Mouse (Mus musculus) MEL (cell line): Measurements from ENCODE around the gene Oxsm. TPM values are rescaled to one million over a fixed set of nuclear protein-coding genes. Genes with fewer than 3 reads are reported as not detected.

Source experiments
- DNase-seq: peaks from one replicate; pipeline ENCODE4 v3.0.0; 2011; ENCODE audit warnings: low read depth, low spot score
- H3K27ac ChIP-seq: 2 replicates; pipeline ENCODE4 v1.5.1; 2012; ENCODE audit warnings: low read depth, mild to moderate bottlenecking, control low read depth, low read length, moderate library complexity; ENCODE audit not compliant: control insufficient read depth
- H3K27me3 ChIP-seq, 2 experiments: fragments of 150-350 bp in 1 of 2; sonication (generic) in 1 of 2; 2 replicates each; pipeline ENCODE4 v1.6.1; 2012; ENCODE audit warnings: low read length in 2 of 2, mild to moderate bottlenecking in 2 of 2, improper control_type of control experiment in 1 of 2, moderate library complexity in 1 of 2; ENCODE audit not compliant: insufficient read depth in 2 of 2, control insufficient read depth in 1 of 2
- H3K36me3 ChIP-seq, 2 experiments: 2 replicates each; pipeline ENCODE4 v1.6.1; 2012 to 2014; ENCODE audit warnings: low read length in 2 of 2, improper control_type of control experiment in 1 of 2, inconsistent platforms in 1 of 2, mild to moderate bottlenecking in 1 of 2; ENCODE audit not compliant: insufficient read depth in 2 of 2, control insufficient read depth in 1 of 2
- H3K4me1 ChIP-seq, 2 experiments: fragments of 150-350 bp in 1 of 2; sonication (generic) in 1 of 2; 2 replicates each; pipeline ENCODE4 v1.6.1; 2012; ENCODE audit warnings: low read length in 2 of 2, improper control_type of control experiment in 1 of 2, mild to moderate bottlenecking in 1 of 2; ENCODE audit not compliant: insufficient read depth in 2 of 2, control insufficient read depth in 1 of 2
- H3K4me3 ChIP-seq, 2 experiments: fragments of 150-350 bp in 1 of 2; sonication (generic) in 1 of 2; 2 replicates each; pipeline ENCODE4 v1.5.1; 2012; ENCODE audit warnings: low read depth in 2 of 2, low read length in 2 of 2, mild to moderate bottlenecking in 2 of 2, moderate library complexity in 2 of 2, control low read depth in 1 of 2, improper control_type of control experiment in 1 of 2; ENCODE audit not compliant: control insufficient read depth in 1 of 2, insufficient read depth in 1 of 2
- H3K79me2 ChIP-seq: 2 replicates; pipeline ENCODE4 v1.6.1; 2012; ENCODE audit warnings: mild to moderate bottlenecking, low read length, moderate library complexity; ENCODE audit not compliant: control insufficient read depth, poor library complexity, insufficient read depth
- H3K9ac ChIP-seq: 2 replicates; pipeline ENCODE4 v1.6.1; 2012; ENCODE audit warnings: low read depth, mild to moderate bottlenecking, control low read depth, low read length, moderate library complexity; ENCODE audit not compliant: control insufficient read depth, poor library complexity, severe bottlenecking
- H3K9me3 ChIP-seq: fragments of 150-350 bp; sonication (generic); replicated peaks from 2 replicates; pipeline ENCODE4 v1.6.1; 2012; ENCODE audit warnings: mild to moderate bottlenecking, low read length, improper control_type of control experiment, moderate library complexity; ENCODE audit not compliant: insufficient read depth
- E2F4 ChIP-seq: IDR thresholded peaks from 2 replicates; pipeline ENCODE4 v1.6.1; 2011; ENCODE audit warnings: low read depth, low read length, improper control_type of control experiment, borderline replicate concordance
- EP300 ChIP-seq, 2 experiments: IDR thresholded peaks; 2 replicates each; pipeline ENCODE4 v1.6.1; 2011; ENCODE audit warnings: improper control_type of control experiment in 2 of 2, low read length in 2 of 2, low read depth in 1 of 2, mild to moderate bottlenecking in 1 of 2
- ETS1 ChIP-seq: IDR thresholded peaks from 2 replicates; pipeline ENCODE4 v1.6.1; 2012; ENCODE audit warnings: low read depth, mild to moderate bottlenecking, inconsistent platforms, low read length, improper control_type of control experiment, moderate library complexity
- GATA1 ChIP-seq: IDR thresholded peaks from 2 replicates; pipeline ENCODE4 v1.6.1; 2011; ENCODE audit warnings: low read depth, low read length, improper control_type of control experiment
- JUND ChIP-seq: IDR thresholded peaks from 2 replicates; pipeline ENCODE4 v1.6.1; 2011; ENCODE audit warnings: low read depth, mild to moderate bottlenecking, improper control_type of control experiment, low read length
- MAFK ChIP-seq: IDR thresholded peaks from 2 replicates; pipeline ENCODE4 v1.6.1; 2011; ENCODE audit warnings: low read depth, mild to moderate bottlenecking, low read length, improper control_type of control experiment, borderline replicate concordance
- MAZ ChIP-seq: IDR thresholded peaks from 2 replicates; pipeline ENCODE4 v1.6.1; 2012; ENCODE audit warnings: low read depth, mild to moderate bottlenecking, inconsistent platforms, low read length, improper control_type of control experiment
- MYC ChIP-seq: IDR thresholded peaks from 2 replicates; pipeline ENCODE4 v1.6.1; 2011; ENCODE audit warnings: low read depth, mild to moderate bottlenecking, low read length, improper control_type of control experiment, moderate library complexity
- NELFE ChIP-seq: IDR thresholded peaks from 2 replicates; pipeline ENCODE4 v1.6.1; 2011; ENCODE audit warnings: low read depth, low read length, improper control_type of control experiment
- NRF1 ChIP-seq: IDR thresholded peaks from 2 replicates; pipeline ENCODE4 v1.6.1; 2014; ENCODE audit warnings: low read depth, mild to moderate bottlenecking, inconsistent platforms, low read length, improper control_type of control experiment, moderate library complexity; ENCODE audit not compliant: poor library complexity, insufficient read depth, severe bottlenecking
- POLR2A ChIP-seq, 2 experiments: IDR thresholded peaks; 2 replicates each; pipeline ENCODE4 v1.6.1; 2011 to 2012; ENCODE audit warnings: low read length in 2 of 2, mild to moderate bottlenecking in 2 of 2, control low read depth in 1 of 2, improper control_type of control experiment in 1 of 2, low read depth in 1 of 2, moderate library complexity in 1 of 2; ENCODE audit not compliant: control insufficient read depth in 1 of 2, insufficient read depth in 1 of 2, poor library complexity in 1 of 2
- SIN3A ChIP-seq: IDR thresholded peaks from 2 replicates; pipeline ENCODE4 v1.6.1; 2012; ENCODE audit warnings: low read length, improper control_type of control experiment, inconsistent platforms
- SMC3 ChIP-seq: IDR thresholded peaks from 2 replicates; pipeline ENCODE4 v1.6.1; 2011; ENCODE audit warnings: low read depth, low read length, improper control_type of control experiment
- TAL1 ChIP-seq: IDR thresholded peaks from 2 replicates; pipeline ENCODE4 v1.6.1; 2012; ENCODE audit warnings: mild to moderate bottlenecking, inconsistent platforms, low read length, moderate library complexity, mixed read lengths
- TCF12 ChIP-seq: IDR thresholded peaks from 2 replicates; pipeline ENCODE4 v1.6.1; 2014; ENCODE audit warnings: low read depth, mild to moderate bottlenecking, inconsistent platforms, low read length, improper control_type of control experiment, moderate library complexity
- UBTF ChIP-seq: IDR thresholded peaks from 2 replicates; pipeline ENCODE4 v1.6.1; 2012; ENCODE audit warnings: low read depth, mild to moderate bottlenecking, inconsistent platforms, low read length, improper control_type of control experiment, moderate library complexity, borderline replicate concordance; ENCODE audit not compliant: insufficient read depth
- ZKSCAN1 ChIP-seq: IDR thresholded peaks from 2 replicates; pipeline ENCODE4 v1.6.1; 2012; ENCODE audit warnings: low read depth, mild to moderate bottlenecking, inconsistent platforms, low read length, improper control_type of control experiment, moderate library complexity
- polyA plus RNA-seq, 2 experiments: library from polyadenylated mRNA; stranded (reverse) in 1 of 2; unstranded in 1 of 2; fragments of >175 nt in 1 of 2; fragments of >200 nt in 1 of 2; gene quantifications; 2 replicates each; pipeline versions ENCODE4 v1.2.1 to v1.2.4; 2012; ENCODE audit warnings: low replicate concordance in 2 of 2, low read depth in 1 of 2; ENCODE audit not compliant: insufficient read length in 2 of 2, insufficient read depth in 1 of 2, missing spikeins in 1 of 2
- total RNA-seq: library from RNA; depleted of rRNA; stranded (reverse); fragments of 300-350 nt; gene quantifications from 2 replicates; pipeline ENCODE4 v1.2.3, GENCODE M21; 2012

Gene Oxsm
- total and polyA plus RNA-seq, 3 experiments: 5.4 to 8.9 TPM; not detected in 1

DNA sequence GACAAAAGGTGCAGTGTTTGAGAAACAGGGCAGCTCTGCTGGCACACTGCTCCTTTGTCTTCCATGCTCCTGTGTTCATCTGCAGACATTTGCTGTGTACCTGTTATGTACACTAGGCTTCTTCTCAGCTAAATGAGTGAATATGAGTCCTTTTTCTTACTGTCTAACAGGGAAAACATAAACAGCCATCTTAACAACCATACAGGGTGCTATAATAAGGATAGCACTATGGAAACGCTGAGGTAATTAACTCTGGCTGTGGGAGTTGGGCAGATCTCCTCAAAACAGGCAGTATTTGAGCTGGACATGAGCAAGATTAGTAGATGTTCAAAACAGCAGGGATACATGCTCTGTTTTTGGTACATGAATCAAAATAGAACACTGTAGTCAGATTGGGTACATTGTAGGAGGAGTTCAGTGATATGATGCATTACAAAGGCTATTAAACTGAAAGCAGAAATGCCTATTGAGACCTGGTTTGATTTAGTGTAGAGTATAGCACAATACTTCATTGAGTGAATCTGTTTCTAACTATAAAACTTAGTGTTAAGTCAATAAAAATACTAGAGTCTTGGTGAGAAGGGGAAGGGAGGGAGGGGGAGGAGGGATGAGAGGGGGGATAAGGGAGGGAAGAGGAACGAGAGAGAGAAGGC is 47.3 kb upstream of the Oxsm start:
- H3K27ac ChIP-seq: no peak overlapping the region
- peaks cover 6 to 14% of the 10 kb centered on the region in 2 experiments; a peak in 3 of 4 replicates for H3K4me1 ChIP-seq
- no peaks in the 10 kb centered on the region for H3K9me3 ChIP-seq
- DNase-seq: no peak
- no peak overlapping the region for H3K4me3 ChIP-seq
- no peak for TF ChIP-seq E2F4
- no peak for TF ChIP-seq ZKSCAN1
- no peak for TF ChIP-seq JUND
- no peak for TF ChIP-seq NELFE
- TF ChIP-seq MAFK: no peak
- TF ChIP-seq UBTF: no peak
- TF ChIP-seq GATA1: no peak
- TF ChIP-seq MAZ: no peak
- no peak for TF ChIP-seq NRF1
- no peak for TF ChIP-seq SMC3
- H3K9ac ChIP-seq: no peak overlapping the region
- H3K79me2 ChIP-seq: no peaks in the 10 kb centered on the region
- H3K27me3 ChIP-seq: no peaks in the 10 kb centered on the region
- peaks cover 0 to 22% of the 10 kb centered on the region in 2 experiments; a peak in 2 of 4 replicates for H3K36me3 ChIP-seq

DNA sequence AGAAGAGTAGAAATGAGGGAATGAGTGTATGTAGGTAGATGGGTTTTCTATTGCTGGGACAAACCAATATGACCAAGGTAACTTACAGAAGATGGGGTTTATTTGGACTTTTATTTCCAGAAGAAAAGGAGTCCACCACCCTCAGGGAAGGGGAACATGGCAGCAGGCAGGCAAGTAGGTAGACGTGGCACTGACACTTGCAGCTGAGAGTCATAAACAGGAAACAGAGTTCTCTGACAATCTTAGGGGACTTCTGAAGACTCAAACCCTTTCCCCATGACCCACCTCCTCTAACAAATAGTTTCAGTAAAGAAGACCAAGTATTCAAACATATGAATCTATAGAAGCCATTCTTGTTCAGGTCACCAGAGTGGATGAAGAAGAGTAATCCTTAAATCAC is 44.3 kb upstream of the Oxsm start:
- TF ChIP-seq TAL1: no peak
- no peaks in the 10 kb centered on the region for H3K27me3 ChIP-seq
- no peak overlapping the region for H3K9ac ChIP-seq
- DNase-seq: no peak
- no peaks in the 10 kb centered on the region for H3K9me3 ChIP-seq
- H3K4me3 ChIP-seq: no peak overlapping the region
- no peaks in the 10 kb centered on the region for H3K79me2 ChIP-seq
- H3K4me1 ChIP-seq: peaks cover 7 to 14% of the 10 kb centered on the region in 2 experiments; a peak in 3 of 4 replicates
- H3K27ac ChIP-seq: no peak overlapping the region
- peaks cover 0 to 24% of the 10 kb centered on the region in 2 experiments; a peak in 3 of 4 replicates for H3K36me3 ChIP-seq

DNA sequence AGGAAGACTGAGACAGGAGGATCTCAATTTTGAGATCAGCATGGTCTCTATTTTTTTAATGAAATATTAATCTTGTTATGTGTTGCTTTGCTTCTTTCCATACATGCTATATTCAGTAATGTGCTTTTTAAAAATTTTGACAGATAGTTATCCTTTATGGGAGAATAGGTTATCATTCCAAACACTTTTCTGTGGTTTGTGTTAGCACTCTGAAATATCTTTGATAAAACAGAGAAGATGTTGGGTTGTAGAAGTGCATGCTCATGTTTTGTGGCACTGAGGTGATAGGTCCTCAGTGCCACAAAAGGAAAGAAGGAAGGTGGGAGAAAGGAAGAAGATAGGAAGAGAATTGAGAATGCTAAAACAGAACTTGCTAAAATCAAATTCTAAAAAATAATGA is 43.4 kb upstream of the Oxsm start:
- H3K4me1 ChIP-seq: peaks cover 7 to 14% of the 10 kb centered on the region in 2 experiments; a peak in 3 of 4 replicates
- H3K4me3 ChIP-seq: no peak overlapping the region
- H3K79me2 ChIP-seq: no peaks in the 10 kb centered on the region
- no peak overlapping the region for H3K9ac ChIP-seq
- no peaks in the 10 kb centered on the region for H3K27me3 ChIP-seq
- no peak overlapping the region for H3K27ac ChIP-seq
- no peak for TF ChIP-seq MYC
- 0 out of 2 replicates have a peak, but pooled peaks have one; percentile 29 for TF ChIP-seq SIN3A
- peak; percentile 78 for TF ChIP-seq EP300 (IDR thresholded peaks at IDR 0.05; ENCODE audit: low read depth in 1 of 2, low read length in 2 of 2)
- peak; percentile 58; the same call in 1 of the 2 replicates for TF ChIP-seq GATA1
- peak; percentile 73; the same call in 1 of the 2 replicates for TF ChIP-seq TCF12
- no peak for TF ChIP-seq POLR2A (IDR thresholded peaks at IDR 0.05; ENCODE audit: control insufficient read depth in 1 of 2, insufficient read depth in 1 of 2, low read depth in 1 of 2, low read length in 2 of 2, poor library complexity in 1 of 2)
- peak; percentile 59 for TF ChIP-seq ETS1
- H3K36me3 ChIP-seq: peaks cover 0 to 24% of the 10 kb centered on the region in 2 experiments; a peak in 3 of 4 replicates
- DNase-seq: peak; percentile 30
- no peaks in the 10 kb centered on the region for H3K9me3 ChIP-seq
